Comparison of ENCODE assay signal across 14 mouse cellular contexts in the genomic region with DNA sequence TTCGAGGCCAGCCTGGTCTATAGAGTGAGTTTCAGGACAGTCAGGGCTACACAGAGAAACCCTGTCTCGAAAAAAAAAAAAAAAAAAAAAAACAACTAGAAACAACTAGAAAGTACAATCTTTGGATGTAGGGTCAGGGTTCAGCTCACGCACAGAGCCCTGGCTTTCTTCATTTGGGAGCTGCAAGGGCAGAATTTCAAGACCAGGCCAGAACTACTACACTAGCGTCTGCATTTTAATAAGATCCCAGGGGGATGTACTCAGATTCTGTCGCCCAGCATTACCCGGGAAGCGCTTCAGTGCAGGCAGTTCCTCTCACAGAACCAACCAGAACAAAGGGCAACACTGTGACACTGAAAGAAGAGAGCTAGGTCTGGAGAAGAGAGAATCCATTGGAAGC. TPM values are rescaled to one million over a fixed set of nuclear protein-coding genes. Genes with fewer than 3 reads are reported as not detected.
DNase-seq lines count a peak whose midpoint lies in the region; ATAC-seq and TF ChIP-seq lines count a peak whose summit lies in the region.
"Had no signal": no experiment of that assay in that cellular context is flagged by ENCODE, and none has a peak within 500 bp of the region (broad histone marks: within the 10 kb centered on the region; RNA-seq: fewer than 3 reads in every experiment).

No protein-coding gene starts in this region.

- TF ChIP-seq POLR2A in spleen, adult 2 months (IDR thresholded peaks at IDR 0.05; ENCODE audit: low read depth, low read length), result no peak

- no peak for ATAC-seq in heart, postnatal 0 days (ENCODE audit: insufficient read depth, low read depth)
- ATAC-seq: intestine, embryonic 15.5 days; lung, postnatal 0 days; midbrain, embryonic 15.5 days had no signal

- peak overlapping the region; percentile 71 for H3K27ac ChIP-seq in heart, postnatal 0 days (ENCODE audit: low read depth)
- H3K27ac ChIP-seq in spleen, adult 2 months (ENCODE audit: insufficient read depth, low read length), result 0 out of 2 replicates have a peak overlapping the region, but pooled peaks have one; percentile 18
- H3K27ac ChIP-seq: intestine, embryonic 15.5 days; liver, embryonic 15.5 days; midbrain, embryonic 15.5 days had no signal

- no peaks in the 10 kb centered on the region for H3K36me3 ChIP-seq in heart, postnatal 0 days (replicated peaks; ENCODE audit: control insufficient read depth, insufficient read depth, low read length)
- no peaks in the 10 kb centered on the region for H3K36me3 ChIP-seq in spleen, adult 2 months (ENCODE audit: control insufficient read depth, insufficient read depth, low read length)
- H3K36me3 ChIP-seq: intestine, embryonic 15.5 days; liver, embryonic 15.5 days; midbrain, embryonic 15.5 days had no signal

- no peak overlapping the region for H3K9ac ChIP-seq in heart, postnatal 0 days (replicated peaks; ENCODE audit: low read depth, low read length)
- H3K9ac ChIP-seq: intestine, embryonic 15.5 days; liver, embryonic 15.5 days; midbrain, embryonic 15.5 days had no signal

- peaks cover 39% of the 10 kb centered on the region for H3K4me1 ChIP-seq in heart, postnatal 0 days (ENCODE audit: control insufficient read depth, insufficient read depth)
- H3K4me1 ChIP-seq in spleen, adult 2 months (ENCODE audit: control insufficient read depth, insufficient read depth, insufficient read length), result peaks cover 12% of the 10 kb centered on the region

- H3K27me3 ChIP-seq in heart, postnatal 0 days (ENCODE audit: control insufficient read depth, insufficient read depth, low read length), result no peaks in the 10 kb centered on the region
- H3K27me3 ChIP-seq in spleen, adult 2 months (ENCODE audit: control insufficient read depth, insufficient read depth, low read length), result no peaks in the 10 kb centered on the region
- H3K27me3 ChIP-seq: intestine, embryonic 15.5 days; liver, embryonic 15.5 days; midbrain, embryonic 15.5 days had no signal

- no peak for TF ChIP-seq CTCF in heart, postnatal 0 days (IDR thresholded peaks at IDR 0.05; ENCODE audit: low read depth)
- TF ChIP-seq CTCF in spleen, adult 2 months (IDR thresholded peaks at IDR 0.05; ENCODE audit: extremely low read depth, insufficient read depth, insufficient read length, insufficient replicate concordance), result no peak

- no peak for DNase-seq in heart, postnatal 0 days (ENCODE audit: low spot score)
- DNase-seq in heart, postnatal 14 days, result no peak
- DNase-seq in kidney, adult 9 months, result peak; percentile 62
- DNase-seq in kidney, postnatal 4 days, result no peak
- no peak for DNase-seq in spleen, adult 2 months (ENCODE audit: low read depth in 1 of 2, low spot score in 2 of 2)
- no peak for DNase-seq in spleen, adult 12 weeks (ENCODE audit: low spot score)
- DNase-seq in yolk sac, embryonic 10.5 days (ENCODE audit: low spot score), result no peak
- DNase-seq: cerebellum, adult 9-10 months; gastrocnemius, postnatal 25 days; spleen, adult 18-20 months had no signal

- intact Hi-C loops in heart, postnatal 14 days (cut with DNase I), result no loop called here

- 71% methylated on average over 7 of the region's 7 CpGs for WGBS in heart, postnatal 0 days
- 64% methylated on average over 7 of the region's 7 CpGs for WGBS in spleen, adult 2 months

- no peaks in the 10 kb centered on the region for H3K9me3 ChIP-seq in heart, postnatal 0 days (replicated peaks; ENCODE audit: control insufficient read depth, low read length)
- H3K9me3 ChIP-seq: intestine, embryonic 15.5 days; liver, embryonic 15.5 days; midbrain, embryonic 15.5 days had no signal

- TF ChIP-seq EP300 in heart, postnatal 0 days (IDR thresholded peaks at IDR 0.05; ENCODE audit: low read depth), result no peak

- H3K4me2 ChIP-seq in heart, postnatal 0 days (ENCODE audit: low read depth, low read length), result no peak overlapping the region
- H3K4me2 ChIP-seq: intestine, embryonic 15.5 days; liver, embryonic 15.5 days; midbrain, embryonic 15.5 days had no signal

- no peak overlapping the region for H3K4me3 ChIP-seq in heart, postnatal 0 days (ENCODE audit: low read depth, low read length)
- H3K4me3 ChIP-seq in spleen, adult 2 months (ENCODE audit: extremely low read depth, insufficient read depth, insufficient read length), result no peak overlapping the region
- H3K4me3 ChIP-seq: intestine, embryonic 15.5 days; liver, embryonic 15.5 days; midbrain, embryonic 15.5 days had no signal

RNA-seq across cellular contexts. Expression of a gene that starts 45.2 kb away (rescaled TPM):
- total RNA-seq in heart, postnatal 0 days (2014; rRNA removed; ENCODE audit: low replicate concordance), result 42.4 and 55.3 TPM in 2 replicates
- polyA plus RNA-seq in heart, postnatal 0 days (2015; fragmentation: Nextera tagmentation; extraction: Ambion mirVana), result 28.1 and 29.0 TPM in 2 replicates
- 10 to 100 TPM; 46.4 to 46.8 TPM for total RNA-seq in heart, postnatal 14 days (2021)
- polyA plus RNA-seq in spleen, adult 2 months (2012; rRNA removed), result 14.4 and 16.0 TPM in 2 replicates

RNA-seq across cellular contexts. Expression of a gene that starts 46.0 kb away (rescaled TPM):
- 24.0 and 26.6 TPM in 2 replicates for total RNA-seq in heart, postnatal 0 days (2014; rRNA removed; ENCODE audit: low replicate concordance)
- polyA plus RNA-seq in heart, postnatal 0 days (2015; fragmentation: Nextera tagmentation; extraction: Ambion mirVana), result 25.6 and 26.8 TPM in 2 replicates
- total RNA-seq in heart, postnatal 14 days (2021), result 10 to 100 TPM; 28.4 to 31.5 TPM
- 8.6 and 9.0 TPM in 2 replicates for polyA plus RNA-seq in spleen, adult 2 months (2012; rRNA removed)
